Mouse (Mus musculus): ENCODE data around the gene Dll4.

DNA sequence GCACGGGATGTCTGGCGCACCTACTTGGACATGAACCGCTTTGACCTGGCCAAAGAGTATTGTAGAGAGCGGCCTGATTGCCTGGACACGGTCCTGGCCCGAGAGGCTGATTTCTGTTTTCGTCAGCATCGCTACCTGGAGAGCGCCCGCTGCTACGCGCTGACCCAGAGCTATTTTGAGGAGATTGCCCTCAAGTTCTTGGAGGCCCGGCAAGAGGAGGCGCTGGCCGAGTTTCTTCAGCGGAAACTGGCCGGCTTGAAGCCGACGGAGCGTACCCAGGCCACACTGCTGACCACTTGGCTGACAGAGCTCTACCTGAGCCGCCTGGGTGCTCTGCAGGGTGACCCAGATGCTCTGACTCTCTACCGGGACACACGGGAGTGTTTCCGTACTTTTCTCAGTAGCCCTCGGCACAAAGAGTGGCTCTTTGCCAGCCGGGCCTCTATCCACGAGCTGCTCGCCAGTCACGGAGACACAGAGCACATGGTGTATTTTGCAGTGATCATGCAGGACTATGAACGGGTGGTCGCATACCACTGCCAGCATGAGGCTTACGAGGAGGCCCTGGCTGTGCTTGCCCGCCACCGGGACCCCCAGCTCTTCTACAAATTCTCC lies 31.7 kb upstream of the Dll4 start:
- TF ChIP-seq CTCF (IDR thresholded peaks at IDR 0.05; ENCODE audit: insufficient read depth, low read length) (no peak), POLR2A (IDR thresholded peaks at IDR 0.05; ENCODE audit: borderline replicate concordance, extremely low read depth, low read depth, low read length) (no peak)
